In the genomic region with DNA sequence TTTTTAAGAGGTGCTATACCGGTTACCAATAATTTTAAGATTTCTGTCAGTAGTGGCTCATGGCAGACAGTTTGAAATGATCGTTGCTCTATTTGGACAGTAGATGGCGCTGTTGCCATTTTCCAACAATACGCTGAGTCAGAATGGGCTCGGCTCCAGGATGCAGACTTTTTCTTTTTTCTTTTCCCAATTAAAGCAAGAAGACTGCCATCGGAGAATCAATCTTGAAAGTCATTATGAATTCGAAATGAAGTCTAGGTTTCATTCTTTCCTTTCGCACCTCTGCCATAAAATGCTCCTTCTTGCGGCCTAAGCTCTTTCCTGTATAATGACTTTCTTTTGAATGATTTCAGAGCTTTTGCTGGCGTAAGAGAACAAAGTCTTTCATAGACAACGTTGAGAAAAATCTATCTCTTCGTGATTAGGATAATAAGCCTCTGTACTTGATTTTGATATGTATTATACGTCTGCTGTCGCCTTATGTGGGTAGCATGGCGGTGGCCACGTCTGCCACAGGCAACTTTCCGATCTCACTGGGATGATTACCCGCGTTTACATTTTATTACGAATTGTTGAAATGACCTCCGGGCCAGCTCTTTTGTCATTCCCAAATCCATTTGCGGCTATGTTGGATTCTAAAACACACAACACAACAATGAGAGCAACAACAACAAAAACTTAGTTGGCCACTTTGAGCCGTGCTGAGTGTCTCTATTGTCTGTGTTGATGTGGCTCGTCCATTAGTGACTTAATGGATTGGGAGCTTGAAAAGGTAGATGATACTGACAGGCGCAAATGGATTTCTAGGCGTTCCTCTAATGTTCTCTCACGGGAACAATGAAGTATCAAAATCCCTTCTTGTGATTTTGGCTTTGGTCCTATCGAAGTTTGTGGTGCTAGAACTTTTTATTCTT, we compare ENCODE assay signal across 8 mouse cellular contexts. TPM values are rescaled to one million over a fixed set of nuclear protein-coding genes. Genes with fewer than 3 reads are reported as not detected.
DNase-seq lines count a peak whose midpoint lies in the region; ATAC-seq lines count a peak whose summit lies in the region.

No protein-coding gene starts in this region.

- no peak for ATAC-seq in cerebellum, adult (ENCODE audit: insufficient number of reproducible peaks, low FRiP score, low TSS enrichment)
- ATAC-seq in forebrain, embryonic 15.5 days (replicated peaks), result peak; percentile 79
- ATAC-seq in hindbrain, embryonic 13.5 days (ENCODE audit: low FRiP score), result peak; percentile 63

- H3K4me3 ChIP-seq in forebrain, embryonic 15.5 days, result peak overlapping the region; percentile 38
- H3K4me3 ChIP-seq in hindbrain, embryonic 13.5 days, result peak overlapping the region; percentile 31

- no peaks in the 10 kb centered on the region for H3K9me3 ChIP-seq in forebrain, embryonic 15.5 days
- no peaks in the 10 kb centered on the region for H3K9me3 ChIP-seq in hindbrain, embryonic 13.5 days

- peak overlapping the region; percentile 19; the same call in 1 of the 2 replicates for H3K9ac ChIP-seq in forebrain, embryonic 15.5 days (replicated peaks)
- H3K9ac ChIP-seq in hindbrain, embryonic 13.5 days, result peak overlapping the region; percentile 6; the same call in 1 of the 2 replicates

- H3K4me1 ChIP-seq in forebrain, embryonic 15.5 days, result peaks cover 5% of the 10 kb centered on the region; the same call in 1 of the 2 replicates
- H3K4me1 ChIP-seq in hindbrain, embryonic 13.5 days (replicated peaks), result no peaks in the 10 kb centered on the region

- H3K36me3 ChIP-seq in forebrain, embryonic 15.5 days, result no peaks in the 10 kb centered on the region
- no peaks in the 10 kb centered on the region for H3K36me3 ChIP-seq in hindbrain, embryonic 13.5 days

- H3K27ac ChIP-seq in forebrain, embryonic 15.5 days (replicated peaks), result peak overlapping the region; percentile 49; the same call in 1 of the 2 replicates
- 0 out of 2 replicates have a peak overlapping the region, but pooled peaks have one; percentile 46 for H3K27ac ChIP-seq in hindbrain, embryonic 13.5 days

- 15% methylated on average over 28 of the region's 28 CpGs for WGBS in forebrain, embryonic 15.5 days
- 15% methylated on average over 28 of the region's 28 CpGs for WGBS in hindbrain, embryonic 13.5 days

- peak overlapping the region; percentile 56 for H3K4me2 ChIP-seq in forebrain, embryonic 15.5 days (replicated peaks)
- H3K4me2 ChIP-seq in hindbrain, embryonic 13.5 days, result peak overlapping the region; percentile 53

- peak; percentile 18 for DNase-seq in cerebellum, adult 11 months
- peak; percentile 17 for DNase-seq in cerebellum, adult 11-12 months
- DNase-seq in layer of hippocampus, postnatal 14 days (ENCODE audit: low spot score in 2 of 2), result peak; percentile 76 to 87
- DNase-seq in lung, postnatal 14 days, result peak; percentile 66
- DNase-seq in retina, postnatal 7 days (ENCODE audit: low read depth, low spot score), result peak; percentile 54

- H3K27me3 ChIP-seq in forebrain, embryonic 15.5 days, result no peaks in the 10 kb centered on the region
- no peaks in the 10 kb centered on the region for H3K27me3 ChIP-seq in hindbrain, embryonic 13.5 days

RNA-seq across cellular contexts. Expression of a gene that starts 36.2 kb away (rescaled TPM):
- polyA plus RNA-seq in forebrain, embryonic 15.5 days (2015; fragmentation: Nextera tagmentation; extraction: Ambion mirVana), result 1.2 and 1.6 TPM in 2 replicates
- 1.2 and 2.1 TPM in 2 replicates for polyA plus RNA-seq in hindbrain, embryonic 13.5 days (2015; fragmentation: Nextera tagmentation; extraction: Ambion mirVana)
- 1 to 10 TPM in 1 of 2 experiments, under 1 TPM in 1; 0.83 to 1.9 TPM for total RNA-seq in layer of hippocampus, postnatal 14 days (2021)

Comparison
In these comparisons a context has a peak if more than half of its experiments do, and no peak if none do; other contexts are left out.
1. DNase-seq: peak in every context shown above with its lines; median percentile 82 in layer of hippocampus, postnatal 14 days; 66 in lung, postnatal 14 days; 54 in retina, postnatal 7 days; 18 in cerebellum, adult 11 months; 17 in cerebellum, adult 11-12 months.